Mouse (Mus musculus): Measurements from ENCODE around the gene Cfap99.

- TF ChIP-seq CTCF (IDR thresholded peaks at IDR 0.05; ENCODE audit: control insufficient read depth, insufficient read depth, low read length) (no peak), POLR2A (IDR thresholded peaks at IDR 0.05; ENCODE audit: borderline replicate concordance, control insufficient read depth, low read depth, low read length) (no peak)
These were observed 3.1 kb upstream of the Cfap99 start for GRCm38 (mm10) chr5:34285285-34285684.

Measured in bone marrow, adult 2 months (tissue).